Mouse (Mus musculus) MEL (cell line): Measurements from ENCODE around the gene Mboat2.

ENCODE experiments used
- CTCF ChIP-seq, 3 experiments: IDR thresholded peaks in 2 of 3; conservative IDR thresholded peaks in 1 of 3; 2 replicates each; pipeline ENCODE4 v1.5.1; 2011 to 2012; ENCODE audit warnings: low read length in 3 of 3, low read depth in 2 of 3, mild to moderate bottlenecking in 2 of 3, improper control_type of control experiment in 1 of 3, inconsistent platforms in 1 of 3, mixed read lengths in 1 of 3, moderate library complexity in 1 of 3; ENCODE audit not compliant: control insufficient read depth in 1 of 3, insufficient read depth in 1 of 3, poor library complexity in 1 of 3, severe bottlenecking in 1 of 3
- E2F4 ChIP-seq: IDR thresholded peaks from 2 replicates; pipeline ENCODE4 v1.6.1; 2011; ENCODE audit warnings: low read depth, low read length, improper control_type of control experiment, borderline replicate concordance
- EP300 ChIP-seq, 2 experiments: IDR thresholded peaks; 2 replicates each; pipeline ENCODE4 v1.6.1; 2011; ENCODE audit warnings: improper control_type of control experiment in 2 of 2, low read length in 2 of 2, low read depth in 1 of 2, mild to moderate bottlenecking in 1 of 2
- GATA1 ChIP-seq: IDR thresholded peaks from 2 replicates; pipeline ENCODE4 v1.6.1; 2011; ENCODE audit warnings: low read depth, low read length, improper control_type of control experiment
- MAZ ChIP-seq: IDR thresholded peaks from 2 replicates; pipeline ENCODE4 v1.6.1; 2012; ENCODE audit warnings: low read depth, mild to moderate bottlenecking, inconsistent platforms, low read length, improper control_type of control experiment
- POLR2A ChIP-seq, 2 experiments: IDR thresholded peaks; 2 replicates each; pipeline ENCODE4 v1.6.1; 2011 to 2012; ENCODE audit warnings: low read length in 2 of 2, mild to moderate bottlenecking in 2 of 2, control low read depth in 1 of 2, improper control_type of control experiment in 1 of 2, low read depth in 1 of 2, moderate library complexity in 1 of 2; ENCODE audit not compliant: control insufficient read depth in 1 of 2, insufficient read depth in 1 of 2, poor library complexity in 1 of 2
- POLR2AphosphoS2 ChIP-seq: IDR thresholded peaks from 2 replicates; pipeline ENCODE4 v1.6.1; 2011; ENCODE audit warnings: low read length, improper control_type of control experiment
- TCF12 ChIP-seq: IDR thresholded peaks from 2 replicates; pipeline ENCODE4 v1.6.1; 2014; ENCODE audit warnings: low read depth, mild to moderate bottlenecking, inconsistent platforms, low read length, improper control_type of control experiment, moderate library complexity
- UBTF ChIP-seq: IDR thresholded peaks from 2 replicates; pipeline ENCODE4 v1.6.1; 2012; ENCODE audit warnings: low read depth, mild to moderate bottlenecking, inconsistent platforms, low read length, improper control_type of control experiment, moderate library complexity, borderline replicate concordance; ENCODE audit not compliant: insufficient read depth
- USF1 ChIP-seq: IDR thresholded peaks from 2 replicates; pipeline ENCODE4 v1.6.1; 2014; ENCODE audit warnings: low read depth, mild to moderate bottlenecking, inconsistent platforms, low read length, improper control_type of control experiment, moderate library complexity
- ZMIZ1 ChIP-seq: IDR thresholded peaks from 2 replicates; pipeline ENCODE4 v1.6.1; 2012; ENCODE audit warnings: low read depth, mild to moderate bottlenecking, inconsistent platforms, low read length, improper control_type of control experiment, moderate library complexity

GRCm38 (mm10) chr12:24974446-24975114 is 143.9 kb downstream of the Mboat2 start, which contains the start of gene Kidins220:
- no peak for TF ChIP-seq GATA1
- TF ChIP-seq CTCF (IDR thresholded peaks at IDR 0.05 in 2 of 3, conservative IDR thresholded peaks at IDR 0.05 in 1 of 3; ENCODE audit: control insufficient read depth in 1 of 3, insufficient read depth in 1 of 3, low read depth in 2 of 3, low read length in 3 of 3, poor library complexity in 1 of 3, severe bottlenecking in 1 of 3), result no peak
- TF ChIP-seq ZMIZ1, result peak; percentile 78
- TF ChIP-seq EP300 (IDR thresholded peaks at IDR 0.05; ENCODE audit: low read depth in 1 of 2, low read length in 2 of 2), result no peak
- peak; percentile 39; the same call in 1 of the 2 replicates for TF ChIP-seq MAZ
- TF ChIP-seq USF1, result peak; percentile 96
- peak; percentile 50; the same call in 1 of the 2 replicates for TF ChIP-seq TCF12
- TF ChIP-seq UBTF, result no peak
- TF ChIP-seq E2F4, result no peak
- TF ChIP-seq POLR2AphosphoS2, result peak; percentile 72; the same call in 1 of the 2 replicates
- TF ChIP-seq POLR2A (IDR thresholded peaks at IDR 0.05; ENCODE audit: control insufficient read depth in 1 of 2, insufficient read depth in 1 of 2, low read depth in 1 of 2, low read length in 2 of 2, poor library complexity in 1 of 2), result peak; percentile 74 to 75; a peak in 3 of 4 replicates
